Mouse (Mus musculus): ENCODE data around the gene Orai1. TPM values are rescaled to one million over a fixed set of nuclear protein-coding genes. Genes with fewer than 3 reads are reported as not detected.
"Not testable (repeated sequence)": the region's sequence is repeated elsewhere in the genome, so short reads cannot be mapped to it uniquely, and the experiment has no call there.

Orai1 gene
- total RNA-seq, 2 experiments from 2014 or later = 11.7 TPM

- no peak for DNase-seq
Observed at GRCm38 (mm10) chr5:123035089-123035488, 20.2 kb downstream of the Orai1 start.

GRCm38 (mm10) chr5:123035564-123035963 lies 20.7 kb downstream of the Orai1 start:
- no peak for DNase-seq

GRCm38 (mm10) chr5:123038115-123038514 lies 23.2 kb downstream of the Orai1 start:
- DNase-seq = no peak

- no peak for DNase-seq
Observed at GRCm38 (mm10) chr5:123039120-123039752, 24.4 kb downstream of the Orai1 start.

GRCm38 (mm10) chr5:123040796-123041195 lies 25.9 kb downstream of the Orai1 start:
- no peak for DNase-seq

GRCm38 (mm10) chr5:123043856-123044255 lies 29.0 kb downstream of the Orai1 start:
- DNase-seq = no peak

- DNase-seq = no peak
Observed at GRCm38 (mm10) chr5:123045561-123046295, 30.9 kb downstream of the Orai1 start.

- DNase-seq = no peak
Observed at GRCm38 (mm10) chr5:123046916-123047315, 32.0 kb downstream of the Orai1 start, which contains the start of gene Morn3. Gene Morn3, minus strand, starts transcription at chr5:123047016.

GRCm38 (mm10) chr5:123049271-123049670 lies 34.4 kb downstream of the Orai1 start:
- DNase-seq = no peak

- DNase-seq = no peak
Observed at GRCm38 (mm10) chr5:123050918-123051317, 36.0 kb downstream of the Orai1 start.

- DNase-seq = no peak
Observed at GRCm38 (mm10) chr5:123051736-123052135, 36.9 kb downstream of the Orai1 start.

- DNase-seq = peak; percentile 99
Observed at GRCm38 (mm10) chr5:123057366-123058250, 42.7 kb downstream of the Orai1 start.

- no peak for DNase-seq
Observed at GRCm38 (mm10) chr5:123058251-123059102, 43.6 kb downstream of the Orai1 start.

- no peak for DNase-seq
Observed at GRCm38 (mm10) chr5:123059757-123060520, 45.1 kb downstream of the Orai1 start.

GRCm38 (mm10) chr5:123060706-123061401 lies 46.0 kb downstream of the Orai1 start:
- DNase-seq = no peak

GRCm38 (mm10) chr5:123061402-123061749 lies 46.5 kb downstream of the Orai1 start:
- DNase-seq = not testable (repeated sequence)

- DNase-seq = no peak
Observed at GRCm38 (mm10) chr5:123063141-123063540, 48.3 kb downstream of the Orai1 start.

GRCm38 (mm10) chr5:123064207-123064606 lies 49.3 kb downstream of the Orai1 start:
- peak in 1 of 2 experiments; percentile 57 for DNase-seq

- DNase-seq = no peak
Observed at GRCm38 (mm10) chr5:123067395-123067995, 52.6 kb downstream of the Orai1 start.

GRCm38 (mm10) chr5:123068115-123068514 lies 53.2 kb downstream of the Orai1 start, which contains the start of gene Tmem120b:
Gene Tmem120b, plus strand, starts transcription at chr5:123068415.
- DNase-seq = no peak
